Mouse (Mus musculus): ENCODE measurements at regions not wholly inside any gene's neighbourhood (a gene's known extent, or its start where the extent isn't known, plus 50 kb on each side); places are given as distances from the start of the nearest gene placed in this dataset.

GRCm38 (mm10) chr4:34203193-34203848, 153.3 kb upstream of the Spaca1 start:
- H3K4me3 ChIP-seq (ENCODE audit: control insufficient read depth, low read depth, low read length), result no peak overlapping the region
- no peak for TF ChIP-seq POLR2A (IDR thresholded peaks at IDR 0.05; ENCODE audit: control insufficient read depth, low read depth, low read length)
- no peak for TF ChIP-seq CTCF (IDR thresholded peaks at IDR 0.05; ENCODE audit: control insufficient read depth, insufficient read depth, insufficient replicate concordance, low read depth, low read length)
- H3K36me3 ChIP-seq (ENCODE audit: control insufficient read depth, insufficient read depth, low read length), result no peaks in the 10 kb centered on the region
- H3K4me1 ChIP-seq (ENCODE audit: control insufficient read depth, insufficient read depth, low read length), result no peaks in the 10 kb centered on the region
- H3K27ac ChIP-seq (ENCODE audit: control insufficient read depth, insufficient read depth, low read depth, low read length), result no peak overlapping the region
- no peaks in the 10 kb centered on the region for H3K27me3 ChIP-seq (ENCODE audit: control insufficient read depth, insufficient read depth, low read length)

- Histone ChIP-seq H3K4me3 (ENCODE audit: control insufficient read depth, low read depth, low read length) (no peak overlapping the region), H3K27ac (ENCODE audit: control insufficient read depth, insufficient read depth, low read depth, low read length) (no peak overlapping the region), H3K4me1 (ENCODE audit: control insufficient read depth, insufficient read depth, low read length) (no peaks in the 10 kb centered on the region), H3K36me3 (ENCODE audit: control insufficient read depth, insufficient read depth, low read length) (no peaks in the 10 kb centered on the region), H3K27me3 (ENCODE audit: control insufficient read depth, insufficient read depth, low read length) (no peaks in the 10 kb centered on the region)
- TF ChIP-seq POLR2A (IDR thresholded peaks at IDR 0.05; ENCODE audit: control insufficient read depth, low read depth, low read length), result no peak
- TF ChIP-seq CTCF (IDR thresholded peaks at IDR 0.05; ENCODE audit: control insufficient read depth, insufficient read depth, insufficient replicate concordance, low read depth, low read length), result no peak
These were observed 159.3 kb upstream of the Spaca1 start for GRCm38 (mm10) chr4:34209179-34209896.

- no peak for TF ChIP-seq CTCF (IDR thresholded peaks at IDR 0.05; ENCODE audit: control insufficient read depth, insufficient read depth, insufficient replicate concordance, low read depth, low read length)
- TF ChIP-seq POLR2A (IDR thresholded peaks at IDR 0.05; ENCODE audit: control insufficient read depth, low read depth, low read length), result no peak
These were observed 163.7 kb upstream of the Spaca1 start for GRCm38 (mm10) chr4:34213731-34214130.

GRCm38 (mm10) chr4:34214346-34214745, 164.4 kb upstream of the Spaca1 start:
- H3K4me3 ChIP-seq (ENCODE audit: control insufficient read depth, low read depth, low read length), result no peak overlapping the region
- TF ChIP-seq CTCF (IDR thresholded peaks at IDR 0.05; ENCODE audit: control insufficient read depth, insufficient read depth, insufficient replicate concordance, low read depth, low read length) (no peak), POLR2A (IDR thresholded peaks at IDR 0.05; ENCODE audit: control insufficient read depth, low read depth, low read length) (no peak)
- no peaks in the 10 kb centered on the region for H3K27me3 ChIP-seq (ENCODE audit: control insufficient read depth, insufficient read depth, low read length)
- H3K4me1 ChIP-seq (ENCODE audit: control insufficient read depth, insufficient read depth, low read length), result no peaks in the 10 kb centered on the region
- H3K36me3 ChIP-seq (ENCODE audit: control insufficient read depth, insufficient read depth, low read length), result no peaks in the 10 kb centered on the region
- H3K27ac ChIP-seq (ENCODE audit: control insufficient read depth, insufficient read depth, low read depth, low read length), result no peak overlapping the region

More at GRCm38 (mm10) chr4:34213731-34214130, 163.7 kb upstream of the Spaca1 start:
- H3K4me3 ChIP-seq (ENCODE audit: control insufficient read depth, low read depth, low read length), result no peak overlapping the region
- H3K27me3 ChIP-seq (ENCODE audit: control insufficient read depth, insufficient read depth, low read length), result no peaks in the 10 kb centered on the region
- H3K36me3 ChIP-seq (ENCODE audit: control insufficient read depth, insufficient read depth, low read length), result no peaks in the 10 kb centered on the region
- no peak overlapping the region for H3K27ac ChIP-seq (ENCODE audit: control insufficient read depth, insufficient read depth, low read depth, low read length)
- no peaks in the 10 kb centered on the region for H3K4me1 ChIP-seq (ENCODE audit: control insufficient read depth, insufficient read depth, low read length)

GRCm38 (mm10) chr4:34221915-34222314, 171.9 kb upstream of the Spaca1 start:
- TF ChIP-seq CTCF (IDR thresholded peaks at IDR 0.05; ENCODE audit: control insufficient read depth, insufficient read depth, insufficient replicate concordance, low read depth, low read length) (no peak), POLR2A (IDR thresholded peaks at IDR 0.05; ENCODE audit: control insufficient read depth, low read depth, low read length) (no peak)
- Histone ChIP-seq H3K27me3 (ENCODE audit: control insufficient read depth, insufficient read depth, low read length) (no peaks in the 10 kb centered on the region), H3K27ac (ENCODE audit: control insufficient read depth, insufficient read depth, low read depth, low read length) (no peak overlapping the region), H3K36me3 (ENCODE audit: control insufficient read depth, insufficient read depth, low read length) (no peaks in the 10 kb centered on the region), H3K4me3 (ENCODE audit: control insufficient read depth, low read depth, low read length) (no peak overlapping the region), H3K4me1 (ENCODE audit: control insufficient read depth, insufficient read depth, low read length) (no peaks in the 10 kb centered on the region)

- H3K27ac ChIP-seq (ENCODE audit: control insufficient read depth, insufficient read depth, low read depth, low read length), result no peak overlapping the region
- TF ChIP-seq POLR2A (IDR thresholded peaks at IDR 0.05; ENCODE audit: control insufficient read depth, low read depth, low read length), result no peak
- TF ChIP-seq CTCF (IDR thresholded peaks at IDR 0.05; ENCODE audit: control insufficient read depth, insufficient read depth, insufficient replicate concordance, low read depth, low read length), result no peak
- no peaks in the 10 kb centered on the region for H3K27me3 ChIP-seq (ENCODE audit: control insufficient read depth, insufficient read depth, low read length)
- H3K4me3 ChIP-seq (ENCODE audit: control insufficient read depth, low read depth, low read length), result no peak overlapping the region
- no peaks in the 10 kb centered on the region for H3K36me3 ChIP-seq (ENCODE audit: control insufficient read depth, insufficient read depth, low read length)
- H3K4me1 ChIP-seq (ENCODE audit: control insufficient read depth, insufficient read depth, low read length), result no peaks in the 10 kb centered on the region
These were observed 176.3 kb upstream of the Spaca1 start for GRCm38 (mm10) chr4:34226089-34226840.

GRCm38 (mm10) chr4:34226886-34227285, 176.9 kb upstream of the Spaca1 start:
- Histone ChIP-seq H3K27me3 (ENCODE audit: control insufficient read depth, insufficient read depth, low read length) (no peaks in the 10 kb centered on the region), H3K4me1 (ENCODE audit: control insufficient read depth, insufficient read depth, low read length) (no peaks in the 10 kb centered on the region), H3K4me3 (ENCODE audit: control insufficient read depth, low read depth, low read length) (no peak overlapping the region), H3K36me3 (ENCODE audit: control insufficient read depth, insufficient read depth, low read length) (no peaks in the 10 kb centered on the region), H3K27ac (ENCODE audit: control insufficient read depth, insufficient read depth, low read depth, low read length) (no peak overlapping the region)
- TF ChIP-seq POLR2A (IDR thresholded peaks at IDR 0.05; ENCODE audit: control insufficient read depth, low read depth, low read length), result no peak
- no peak for TF ChIP-seq CTCF (IDR thresholded peaks at IDR 0.05; ENCODE audit: control insufficient read depth, insufficient read depth, insufficient replicate concordance, low read depth, low read length)

All from testis, adult 2 months (tissue).